Mouse (Mus musculus) thymus, adult 2 months (tissue): ENCODE measurements around the gene Borcs8.

ENCODE experiments used
- CTCF ChIP-seq: fragments of 200-500 bp; IDR thresholded peaks from 2 replicates; pipeline ENCODE4 v1.5.1; 2012; ENCODE audit warnings: mild to moderate bottlenecking, control low read depth, low read length, moderate library complexity, borderline replicate concordance; ENCODE audit not compliant: control insufficient read depth, poor library complexity, insufficient read depth; ENCODE audit errors: extremely low read depth
- POLR2A ChIP-seq: fragments of 200-500 bp; IDR thresholded peaks from 2 replicates; pipeline ENCODE4 v1.6.1; 2012; ENCODE audit warnings: mild to moderate bottlenecking, low read length, control low read depth, moderate library complexity; ENCODE audit not compliant: control insufficient read depth, poor library complexity, insufficient read depth; ENCODE audit errors: extremely low read depth

DNA sequence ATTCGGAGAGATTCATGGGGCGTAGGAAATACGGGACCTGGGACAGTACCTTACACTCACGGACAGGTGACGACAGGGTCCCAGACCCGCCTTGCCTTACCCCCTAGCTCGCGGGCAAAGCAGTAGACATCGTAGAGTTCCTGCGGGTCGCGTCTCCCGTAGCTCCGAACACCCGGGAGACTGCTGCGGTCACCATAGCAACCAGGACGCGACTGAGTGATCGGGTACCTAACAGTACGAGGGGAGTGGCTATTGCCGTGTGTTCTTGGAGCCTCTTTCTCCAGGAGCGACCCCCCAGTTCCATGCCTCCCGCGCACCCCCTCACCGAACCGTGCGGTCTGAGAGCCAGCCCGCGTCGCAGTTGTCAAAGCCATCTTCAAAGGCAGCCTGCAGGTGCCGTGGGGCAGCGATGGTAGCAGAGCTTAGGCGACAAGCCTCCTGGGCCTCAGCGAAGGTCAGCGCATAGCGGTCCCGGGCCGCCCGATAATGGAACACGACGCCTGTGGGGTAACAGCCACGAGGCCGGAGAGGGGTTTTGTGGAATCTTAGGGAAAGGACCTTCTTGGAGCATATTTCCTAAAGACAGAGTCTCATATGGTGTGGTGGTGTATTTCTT lies 26.8 kb upstream of the Borcs8 start:
- TF ChIP-seq CTCF (no peak), POLR2A (no peak)
